Mouse (Mus musculus) ES-E14 (cell line): Measurements from ENCODE around the gene Ufd1.
A peak's percentile ranks its signal among the peaks of the same experiment; 100 is the strongest.

ENCODE experiments used
- CHD2 ChIP-seq: IDR thresholded peaks from 2 replicates; pipeline ENCODE4 v1.6.1; 2014; ENCODE audit warnings: mild to moderate bottlenecking, low read depth, low read length, inconsistent platforms
- HCFC1 ChIP-seq: IDR thresholded peaks from 2 replicates; pipeline ENCODE4 v1.6.1; 2012; ENCODE audit warnings: low read length, inconsistent platforms, borderline replicate concordance; ENCODE audit not compliant: insufficient read depth
- MAFK ChIP-seq: IDR thresholded peaks from 2 replicates; pipeline ENCODE4 v1.6.1; 2014; ENCODE audit warnings: mild to moderate bottlenecking, low read depth, low read length, inconsistent platforms; ENCODE audit not compliant: insufficient read depth
- ZC3H11A ChIP-seq: IDR thresholded peaks from 2 replicates; pipeline ENCODE4 v1.6.1; 2012; ENCODE audit warnings: low read depth, mild to moderate bottlenecking, inconsistent platforms, low read length, borderline replicate concordance
- ZNF384 ChIP-seq: IDR thresholded peaks from 2 replicates; pipeline ENCODE4 v1.6.1; 2012; ENCODE audit warnings: low read depth, low read length, inconsistent platforms

DNA sequence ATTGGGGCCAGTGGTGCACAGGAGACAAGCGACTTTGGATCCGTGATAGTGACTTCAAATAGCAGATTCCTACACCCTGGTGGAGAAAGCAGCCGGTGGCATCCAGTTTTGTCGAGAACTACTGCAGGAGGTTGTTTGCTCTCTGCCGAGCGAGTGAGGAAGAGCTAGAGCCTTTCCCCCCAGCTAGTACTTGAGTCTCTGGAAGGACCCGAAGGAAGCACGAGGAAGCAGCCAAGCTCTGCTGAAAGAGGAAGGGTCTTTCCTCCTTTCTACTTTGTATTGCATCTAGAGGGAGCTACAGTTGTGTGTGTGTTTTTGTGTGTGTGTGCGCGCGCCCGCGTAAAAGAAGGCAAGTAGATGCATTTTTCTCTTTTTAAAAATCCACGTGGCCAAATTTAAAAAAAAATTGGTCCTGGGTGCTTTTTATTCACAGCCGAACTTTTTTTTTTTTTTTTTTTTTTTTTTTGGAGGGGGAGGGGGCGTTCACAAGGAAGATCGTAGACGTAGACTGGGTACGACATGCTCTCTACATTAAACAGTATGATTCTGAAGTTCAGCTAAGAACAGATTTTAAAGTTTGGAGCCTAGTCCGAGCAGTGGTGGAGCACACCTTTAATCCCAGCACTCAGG lies 66.6 kb downstream of the Ufd1 start:
- TF ChIP-seq CHD2 (no peak), ZC3H11A (no peak), ZNF384 (peak; percentile 92), MAFK (no peak), HCFC1 (no peak; the same call in 1 of the 2 replicates)
